19 mouse cellular contexts compared by ENCODE assay signal in genomic region chr10:62896774-62897173, GRCm38 (mm10). TPM values are rescaled to one million over a fixed set of nuclear protein-coding genes. Genes with fewer than 3 reads are reported as not detected.
DNase-seq lines count a peak whose midpoint lies in the region; ATAC-seq and TF ChIP-seq lines count a peak whose summit lies in the region.
"Had no signal": no experiment of that assay in that cellular context is flagged by ENCODE, and none has a peak within 500 bp of the region (broad histone marks: within the 10 kb centered on the region; RNA-seq: fewer than 3 reads in every experiment).

No protein-coding gene starts in this region.

- H3K9me3 ChIP-seq in CH12.LX (replicated peaks; ENCODE audit: low read length) = no peaks in the 10 kb centered on the region
- H3K9me3 ChIP-seq: hindbrain, embryonic 15.5 days; limb, embryonic 15.5 days had no signal

- no peak for DNase-seq in gastrocnemius, adult 2 months
- DNase-seq in gastrocnemius, postnatal 25 days = no peak
- peak; percentile 34 to 35 for DNase-seq in kidney, adult 8-10 months
- no peak for DNase-seq in kidney, adult 18-20 months
- no peak for DNase-seq in CH12.LX (ENCODE audit: extremely low read depth)
- DNase-seq in ZHBTc4 (ENCODE audit: low read depth, low spot score) = peak; percentile 90
- no peak for DNase-seq in urinary bladder, postnatal 10 days (ENCODE audit: low spot score)
- DNase-seq: adrenal gland, postnatal 10 days; cerebellum, adult 11-12 months; heart, postnatal 14 days; lung, adult 18-20 months; midbrain, embryonic 14.5 days; retina, postnatal 1 day; right cerebral cortex, postnatal 4 days had no signal

- peaks cover 12 to 31% of the 10 kb centered on the region in 2 experiments for H3K4me1 ChIP-seq in CH12.LX (ENCODE audit: control insufficient read depth in 1 of 2, insufficient read depth in 2 of 2)
- H3K4me1 ChIP-seq: hindbrain, embryonic 15.5 days; limb, embryonic 15.5 days had no signal

- in situ Hi-C loops in CH12.LX (cut with MboI; ENCODE audit: low pct_ligation_motif_present, low pct_unique_long_range_greater_than_20kb, low sequenced_read_pairs) = no loop called here

- H3K27ac ChIP-seq in gastrocnemius, adult 2 months = no peak overlapping the region
- no peak overlapping the region for H3K27ac ChIP-seq in CH12.LX (ENCODE audit: insufficient read depth, low read depth)
- H3K27ac ChIP-seq: hindbrain, embryonic 15.5 days; limb, embryonic 15.5 days had no signal

- no peak for ATAC-seq in granulocyte monocyte progenitor cell, adult 5-6 weeks (replicated peaks; ENCODE audit: poor library complexity, severe bottlenecking)
- ATAC-seq: forebrain, embryonic 16.5 days had no signal

- TF ChIP-seq EP300 in CH12.LX (IDR thresholded peaks at IDR 0.05; ENCODE audit: low read length) = no peak

- H3K4me2 ChIP-seq in CH12.LX (ENCODE audit: insufficient read depth, low read depth, poor library complexity, severe bottlenecking) = no peak overlapping the region
- H3K4me2 ChIP-seq: hindbrain, embryonic 15.5 days; limb, embryonic 15.5 days had no signal

- no peaks in the 10 kb centered on the region for H3K36me3 ChIP-seq in CH12.LX (replicated peaks in 1 of 2; ENCODE audit: control insufficient read depth in 1 of 2, insufficient read depth in 1 of 2, low read length in 1 of 2)
- H3K36me3 ChIP-seq: hindbrain, embryonic 15.5 days; limb, embryonic 15.5 days had no signal

- no peaks in the 10 kb centered on the region for H3K79me2 ChIP-seq in CH12.LX (replicated peaks; ENCODE audit: control insufficient read depth, extremely low read depth, insufficient read depth, poor library complexity, severe bottlenecking)

- TF ChIP-seq CTCF in gastrocnemius, adult 2 months (IDR thresholded peaks at IDR 0.05) = peak; percentile 29; the same call in 1 of the 2 replicates
- peak in 1 of 2 experiments; percentile 41; a peak in 2 of 4 replicates for TF ChIP-seq CTCF in CH12.LX (conservative IDR thresholded peaks at IDR 0.05 in 1 of 2, IDR thresholded peaks at IDR 0.05 in 1 of 2; ENCODE audit: low read depth in 2 of 2, low read length in 2 of 2)

- TF ChIP-seq RAD21 in CH12.LX (IDR thresholded peaks at IDR 0.05; ENCODE audit: low read depth, low read length) = peak; percentile 47

- no peak overlapping the region for H3K4me3 ChIP-seq in gastrocnemius, adult 2 months
- H3K4me3 ChIP-seq in CH12.LX (replicated peaks in 1 of 3; ENCODE audit: low read depth in 2 of 3, low read length in 2 of 3, poor library complexity in 1 of 3) = no peak overlapping the region
- H3K4me3 ChIP-seq: erythroblast, embryonic 14.5 days; hindbrain, embryonic 15.5 days; limb, embryonic 15.5 days had no signal

- TF ChIP-seq POLR2A in CH12.LX (IDR thresholded peaks at IDR 0.05; ENCODE audit: low read depth, low read length) = no peak

- dilution Hi-C loops in CH12.LX (cut with MboI; ENCODE audit: extremely low pct_ligation_motif_present, extremely low pct_unique_long_range_greater_than_20kb, low sequenced_read_pairs) = no loop called here

- no peak overlapping the region for H3K9ac ChIP-seq in CH12.LX (ENCODE audit: insufficient read depth, low read depth)
- H3K9ac ChIP-seq: hindbrain, embryonic 15.5 days; limb, embryonic 15.5 days had no signal

- no peaks in the 10 kb centered on the region for H3K27me3 ChIP-seq in CH12.LX (replicated peaks)
- H3K27me3 ChIP-seq: hindbrain, embryonic 15.5 days; limb, embryonic 15.5 days had no signal

- intact Hi-C loops in gastrocnemius, adult 2 months (cut with DNase I) = no loop called here

TF ChIP-seq in CH12.LX, 34 proteins besides CTCF, POLR2A, EP300 and RAD21:
- TF ChIP-seq IRF4 (IDR thresholded peaks at IDR 0.05; ENCODE audit: low read depth, low read length) (no peak), SIN3A (IDR thresholded peaks at IDR 0.05; ENCODE audit: low read length) (no peak), KAT2A (IDR thresholded peaks at IDR 0.05; ENCODE audit: insufficient replicate concordance, low read length) (no peak), POLR2AphosphoS2 (IDR thresholded peaks at IDR 0.05; ENCODE audit: low read depth, low read length) (no peak), E2F4 (IDR thresholded peaks at IDR 0.05; ENCODE audit: insufficient replicate concordance, low read depth, low read length) (no peak), CHD2 (IDR thresholded peaks at IDR 0.05; ENCODE audit: low read length) (no peak), MAZ (IDR thresholded peaks at IDR 0.05; ENCODE audit: low read depth, low read length) (no peak), JUND (conservative IDR thresholded peaks at IDR 0.05; ENCODE audit: low read depth, low read length) (no peak), MAX (IDR thresholded peaks at IDR 0.05; ENCODE audit: low read length) (no peak), RCOR1 (conservative IDR thresholded peaks at IDR 0.05; ENCODE audit: low read depth, low read length) (no peak)

RNA-seq across cellular contexts. Expression of gene Tet1, which starts 12.0 kb away (rescaled TPM):
- 1 to 10 TPM; 2.1 to 2.7 TPM for total RNA-seq in gastrocnemius, adult 2 months (2021)
- total RNA-seq in gastrocnemius, postnatal 25 days (2021) = 1 to 10 TPM; 4.9 to 5.3 TPM
- total RNA-seq in CH12.LX (2012; rRNA removed) (0.50 and 0.55 TPM in 2 replicates), CH12.LX (2014; rRNA removed) (0.23 and 0.31 TPM in 2 replicates)
- 0.34 and 0.60 TPM in 2 replicates for polyA plus RNA-seq in CH12.LX (2012; ENCODE audit: insufficient read length, low read depth)
- 12.8 and 21.1 TPM in 2 replicates for total RNA-seq in granulocyte monocyte progenitor cell, adult 5-6 weeks (2014; fragmentation: Nextera tagmentation)
- 7.5 and 8.6 TPM in 2 replicates for total RNA-seq in granulocyte monocyte progenitor cell, adult 5-6 weeks (2017)
- polyA plus RNA-seq: erythroblast, embryonic 14.5 days had no signal

RNA-seq across cellular contexts. Expression of gene Slc25a16, which starts 23.7 kb away (rescaled TPM):
- 10 to 100 TPM; 15.4 to 18.2 TPM for total RNA-seq in gastrocnemius, adult 2 months (2021)
- total RNA-seq in gastrocnemius, postnatal 25 days (2021) = 10 to 100 TPM; 14.6 to 15.7 TPM
- 9.8 and 12.0 TPM in 2 replicates for total RNA-seq in CH12.LX (2012; rRNA removed)
- 27.0 TPM in 2 replicates for total RNA-seq in CH12.LX (2014; rRNA removed)
- polyA plus RNA-seq in CH12.LX (2012; ENCODE audit: insufficient read length, low read depth) = 12.1 and 16.8 TPM in 2 replicates
- total RNA-seq in granulocyte monocyte progenitor cell, adult 5-6 weeks (2014; fragmentation: Nextera tagmentation) = 15.7 and 24.2 TPM in 2 replicates
- total RNA-seq in granulocyte monocyte progenitor cell, adult 5-6 weeks (2017) = 17.6 and 19.0 TPM in 2 replicates

RNA-seq across cellular contexts. Expression of gene Dna2, which starts 50.1 kb away (rescaled TPM):
- total RNA-seq in gastrocnemius, adult 2 months (2021) = under 1 TPM; 0.15 to 0.25 TPM
- under 1 TPM; 0.46 to 0.75 TPM for total RNA-seq in gastrocnemius, postnatal 25 days (2021)
- total RNA-seq in CH12.LX (2012; rRNA removed) = 31.7 and 38.6 TPM in 2 replicates
- 38.6 and 41.2 TPM in 2 replicates for total RNA-seq in CH12.LX (2014; rRNA removed)
- polyA plus RNA-seq in CH12.LX (2012; ENCODE audit: insufficient read length, low read depth) = 33.1 and 33.4 TPM in 2 replicates
- 47.2 and 65.6 TPM in 2 replicates for total RNA-seq in granulocyte monocyte progenitor cell, adult 5-6 weeks (2014; fragmentation: Nextera tagmentation)
- 49.5 and 51.2 TPM in 2 replicates for total RNA-seq in granulocyte monocyte progenitor cell, adult 5-6 weeks (2017)

Comparison
In these comparisons a context has a peak if more than half of its experiments do, and no peak if none do; other contexts are left out.
1. DNase-seq: peak in kidney, adult 8-10 months (2 of 2) and ZHBTc4 (single experiment); none in gastrocnemius, adult 2 months (single experiment), gastrocnemius, postnatal 25 days (single experiment), kidney, adult 18-20 months (single experiment), CH12.LX (single experiment) and urinary bladder, postnatal 10 days (single experiment).
2. RNA of gene Dna2, which starts 50.1 kb away (total RNA-seq): 47.2 to 65.6 TPM in granulocyte monocyte progenitor cell, adult 5-6 weeks and 31.7 to 41.2 TPM in CH12.LX; 0.46 to 0.75 TPM in gastrocnemius, postnatal 25 days and 0.15 to 0.25 TPM in gastrocnemius, adult 2 months; every median in the first group is over 10 times any median in the second.